Mouse (Mus musculus) intestine, embryonic 14.5 days (tissue): Measurements from ENCODE around the gene N4bp3. TPM values are rescaled to one million over a fixed set of nuclear protein-coding genes. Genes with fewer than 3 reads are reported as not detected.

Experiments
- ATAC-seq: fragments of 200-750 bp; cut with Nextera tagmentation; replicated peaks from 2 replicates; pipeline ENCODE4 v1.8.0; 2017; ENCODE audit warnings: low read depth, moderate number of reproducible peaks, moderate TSS enrichment, moderate library complexity; ENCODE audit not compliant: low FRiP score, low TSS enrichment
- DNase-seq: peaks from one replicate; pipeline ENCODE4 v3.0.0-alpha.2; 2018; ENCODE audit warnings: low spot score
- H3K27ac ChIP-seq: fragments of 300-500 bp; sonication (generic); 2 replicates; pipeline ENCODE4 v1.5.1; 2014; ENCODE audit warnings: low read depth, mild to moderate bottlenecking, control low read depth
- H3K27me3 ChIP-seq: fragments of 300-500 bp; sonication (generic); replicated peaks from 2 replicates; pipeline ENCODE4 v1.6.1; 2014; ENCODE audit warnings: low read length, control low read depth; ENCODE audit not compliant: control insufficient read depth, insufficient read depth
- H3K36me3 ChIP-seq: fragments of 300-500 bp; sonication (generic); 2 replicates; pipeline ENCODE4 v1.6.1; 2014; ENCODE audit warnings: low read length, control low read depth; ENCODE audit not compliant: control insufficient read depth, insufficient read depth
- H3K4me1 ChIP-seq: fragments of 300-500 bp; sonication (generic); replicated peaks from 2 replicates; pipeline ENCODE4 v1.6.1; 2014; ENCODE audit warnings: low read length, control low read depth, mixed read lengths; ENCODE audit not compliant: control insufficient read depth, insufficient read depth
- H3K4me2 ChIP-seq: fragments of 300-500 bp; sonication (generic); 2 replicates; pipeline ENCODE4 v1.6.1; 2014; ENCODE audit warnings: low read length
- H3K4me3 ChIP-seq: fragments of 300-500 bp; sonication (generic); 2 replicates; pipeline ENCODE4 v1.5.1; 2014; ENCODE audit warnings: low read depth, low read length, control low read depth, mixed read lengths
- H3K9ac ChIP-seq: fragments of 300-500 bp; sonication (generic); 2 replicates; pipeline ENCODE4 v1.6.1; 2014; ENCODE audit warnings: mild to moderate bottlenecking, low read length
- H3K9me3 ChIP-seq: fragments of 300-500 bp; sonication (generic); 2 replicates; pipeline ENCODE4 v1.6.1; 2016; ENCODE audit warnings: low read length, control low read depth; ENCODE audit not compliant: control insufficient read depth
- WGBS: fragments of 180-500 bp; shearing (Covaris S2); extraction: QIAGEN DNeasy Blood & Tissue Kit; methylation state at CpG from one replicate; pipeline ENCODE4 v1.1.7; 2014; 5-methylcytosine and 5-hydroxymethylcytosine counted together
- polyA plus RNA-seq: library from polyadenylated mRNA; unstranded; fragments of >200 nt; fragmentation: Nextera tagmentation; extraction: Ambion mirVana; gene quantifications from 2 replicates; pipeline ENCODE4 v1.2.1, GENCODE M21; 2014

The N4bp3 gene
- polyA plus RNA-seq, 1 experiment from 2014 or later: 17.3 TPM

GRCm38 (mm10) chr11:51648566-51648965 is 2.1 kb downstream of the N4bp3 start:
- H3K9me3 ChIP-seq: no peaks in the 10 kb centered on the region
- no peaks in the 10 kb centered on the region for H3K27me3 ChIP-seq
- DNase-seq (no peak), ATAC-seq (no peak)
- H3K4me3 ChIP-seq: no peak overlapping the region
- H3K4me2 ChIP-seq: peak overlapping the region; percentile 96
- H3K36me3 ChIP-seq: peaks cover 20% of the 10 kb centered on the region; the same call in 1 of the 2 replicates
- H3K9ac ChIP-seq: peak overlapping the region; percentile 20; the same call in 1 of the 2 replicates
- WGBS: 33% methylated on average over 3 of the region's 3 CpGs
- H3K4me1 ChIP-seq: peaks cover 19% of the 10 kb centered on the region; the same call in 1 of the 2 replicates
- peak overlapping the region; percentile 6; the same call in 1 of the 2 replicates for H3K27ac ChIP-seq

- no peaks in the 10 kb centered on the region for H3K27me3 ChIP-seq
- H3K9ac ChIP-seq: no peak overlapping the region
- H3K4me1 ChIP-seq: peaks cover 19% of the 10 kb centered on the region; the same call in 1 of the 2 replicates
- 59% methylated on average over 15 of the region's 15 CpGs for WGBS
- no peak overlapping the region for H3K4me3 ChIP-seq
- H3K4me2 ChIP-seq: peak overlapping the region; percentile 14; the same call in 1 of the 2 replicates
- H3K36me3 ChIP-seq: peaks cover 27% of the 10 kb centered on the region; the same call in 1 of the 2 replicates
- DNase-seq: no peak
- ATAC-seq: no peak
- peak overlapping the region; percentile 51; the same call in 1 of the 2 replicates for H3K27ac ChIP-seq
- no peaks in the 10 kb centered on the region for H3K9me3 ChIP-seq
These were observed 3.6 kb downstream of the N4bp3 start for GRCm38 (mm10) chr11:51646751-51647667.

GRCm38 (mm10) chr11:51646245-51646644 is 4.4 kb downstream of the N4bp3 start:
- Histone ChIP-seq H3K4me3 (no peak overlapping the region), H3K27me3 (no peaks in the 10 kb centered on the region), H3K9ac (no peak overlapping the region), H3K36me3 (peaks cover 27% of the 10 kb centered on the region; the same call in 1 of the 2 replicates), H3K9me3 (no peaks in the 10 kb centered on the region), H3K4me2 (no peak overlapping the region), H3K4me1 (peaks cover 19% of the 10 kb centered on the region; the same call in 1 of the 2 replicates), H3K27ac (no peak overlapping the region)
- DNase-seq: no peak
- ATAC-seq: no peak
- 76% methylated on average over 7 of the region's 7 CpGs for WGBS

GRCm38 (mm10) chr11:51645293-51645692 is 5.3 kb downstream of the N4bp3 start:
- DNase-seq (no peak), ATAC-seq (no peak)
- Histone ChIP-seq H3K36me3 (peaks cover 27% of the 10 kb centered on the region; the same call in 1 of the 2 replicates), H3K27ac (no peak overlapping the region), H3K4me1 (peaks cover 19% of the 10 kb centered on the region; the same call in 1 of the 2 replicates), H3K9me3 (no peaks in the 10 kb centered on the region), H3K27me3 (no peaks in the 10 kb centered on the region), H3K9ac (no peak overlapping the region), H3K4me3 (no peak overlapping the region), H3K4me2 (no peak overlapping the region)
- 79% methylated on average over 13 of the region's 13 CpGs for WGBS

- Histone ChIP-seq H3K27me3 (no peaks in the 10 kb centered on the region), H3K4me1 (peaks cover 14% of the 10 kb centered on the region; the same call in 1 of the 2 replicates), H3K36me3 (peaks cover 27% of the 10 kb centered on the region; the same call in 1 of the 2 replicates), H3K4me2 (no peak overlapping the region), H3K4me3 (no peak overlapping the region), H3K9me3 (no peaks in the 10 kb centered on the region), H3K27ac (no peak overlapping the region), H3K9ac (no peak overlapping the region)
- WGBS: 77% methylated on average over 16 of the region's 16 CpGs
- DNase-seq (no peak), ATAC-seq (no peak)
These were observed 6.4 kb downstream of the N4bp3 start for GRCm38 (mm10) chr11:51644217-51644616.

GRCm38 (mm10) chr11:51643761-51644160 is 6.9 kb downstream of the N4bp3 start:
- no peak overlapping the region for H3K4me3 ChIP-seq
- no peak overlapping the region for H3K9ac ChIP-seq
- DNase-seq (no peak), ATAC-seq (no peak)
- H3K36me3 ChIP-seq: peaks cover 27% of the 10 kb centered on the region; the same call in 1 of the 2 replicates
- H3K9me3 ChIP-seq: no peaks in the 10 kb centered on the region
- peaks cover 10% of the 10 kb centered on the region; the same call in 1 of the 2 replicates for H3K4me1 ChIP-seq
- no peak overlapping the region for H3K4me2 ChIP-seq
- H3K27me3 ChIP-seq: no peaks in the 10 kb centered on the region
- no peak overlapping the region for H3K27ac ChIP-seq
- WGBS: 55% methylated on average over 15 of the region's 15 CpGs

GRCm38 (mm10) chr11:51643202-51643601 is 7.4 kb downstream of the N4bp3 start:
- Histone ChIP-seq H3K9ac (no peak overlapping the region), H3K27ac (no peak overlapping the region), H3K4me1 (peaks cover 6% of the 10 kb centered on the region), H3K4me2 (no peak overlapping the region), H3K36me3 (peaks cover 27% of the 10 kb centered on the region; the same call in 1 of the 2 replicates), H3K9me3 (no peaks in the 10 kb centered on the region), H3K27me3 (no peaks in the 10 kb centered on the region), H3K4me3 (no peak overlapping the region)
- ATAC-seq (no peak), DNase-seq (no peak)
- 77% methylated on average over 9 of the region's 9 CpGs for WGBS

- 84% methylated on average over 7 of the region's 7 CpGs for whole genome bisulfite sequencing
- Histone ChIP-seq H3K4me1 (peaks cover 8% of the 10 kb centered on the region), H3K27ac (no peak overlapping the region), H3K27me3 (no peaks in the 10 kb centered on the region), H3K36me3 (peaks cover 27% of the 10 kb centered on the region; the same call in 1 of the 2 replicates), H3K4me3 (no peak overlapping the region), H3K9ac (no peak overlapping the region), H3K4me2 (no peak overlapping the region), H3K9me3 (no peaks in the 10 kb centered on the region)
- DNase-seq (no peak), ATAC-seq (no peak)
These were observed 9.9 kb downstream of the N4bp3 start for GRCm38 (mm10) chr11:51640748-51641147.
